Mouse (Mus musculus) spleen, adult 2 months (tissue): Measurements from ENCODE around the gene Pkn3. TPM values are rescaled to one million over a fixed set of nuclear protein-coding genes. Genes with fewer than 3 reads are reported as not detected.
A peak's percentile ranks its signal among the peaks of the same experiment; 100 is the strongest.

Source experiments
- DNase-seq, 2 experiments: peaks; one replicate each; pipeline versions ENCODE4 v3.0.0 to v3.0.0-alpha.2; 2012 to 2021; ENCODE audit warnings: low spot score in 2 of 2, low read depth in 1 of 2
- H3K27ac ChIP-seq: fragments of 200-500 bp; 2 replicates; pipeline ENCODE4 v1.5.1; 2012; ENCODE audit warnings: low read length, inconsistent platforms; ENCODE audit not compliant: insufficient read depth
- H3K27me3 ChIP-seq: fragments of 200-500 bp; 2 replicates; pipeline ENCODE4 v1.6.1; 2012; ENCODE audit warnings: mild to moderate bottlenecking, moderate library complexity, low read length, inconsistent platforms; ENCODE audit not compliant: control insufficient read depth, insufficient read depth
- H3K36me3 ChIP-seq: fragments of 200-500 bp; 2 replicates; pipeline ENCODE4 v1.6.1; 2012; ENCODE audit warnings: mild to moderate bottlenecking, low read length, inconsistent platforms; ENCODE audit not compliant: control insufficient read depth, insufficient read depth
- H3K4me1 ChIP-seq: fragments of 200-500 bp; 2 replicates; pipeline ENCODE4 v1.6.1; 2011; ENCODE audit warnings: inconsistent platforms; ENCODE audit not compliant: control insufficient read depth, insufficient read depth, insufficient read length
- H3K4me3 ChIP-seq: fragments of 200-500 bp; 2 replicates; pipeline ENCODE4 v1.5.1; 2011; ENCODE audit warnings: mild to moderate bottlenecking, inconsistent platforms; ENCODE audit not compliant: insufficient read depth, insufficient read length; ENCODE audit errors: extremely low read depth
- CTCF ChIP-seq: fragments of 200-500 bp; IDR thresholded peaks from 2 replicates; pipeline ENCODE4 v1.5.1; 2011; ENCODE audit warnings: mild to moderate bottlenecking, inconsistent platforms; ENCODE audit not compliant: insufficient read depth, insufficient read length, insufficient replicate concordance; ENCODE audit errors: extremely low read depth
- POLR2A ChIP-seq: fragments of 200-500 bp; IDR thresholded peaks from 2 replicates; pipeline ENCODE4 v1.6.1; 2011; ENCODE audit warnings: low read depth, low read length, inconsistent platforms
- WGBS: fragments of 180-500 bp; shearing (Covaris S2); methylation state at CpG from one replicate; pipeline ENCODE4 v1.1.7; 2018; 5-methylcytosine and 5-hydroxymethylcytosine counted together
- polyA plus RNA-seq: library from polyadenylated mRNA; depleted of rRNA; stranded (reverse); fragments of >200 nt; gene quantifications from 2 replicates; pipeline ENCODE4 v1.2.3, GENCODE M21; 2012

Pkn3 gene
- polyA plus RNA-seq, 1 experiment: 4.6 TPM

- Histone ChIP-seq H3K4me3 (no peak overlapping the region), H3K4me1 (no peaks in the 10 kb centered on the region; the same call in 1 of the 2 replicates), H3K27ac (no peak overlapping the region), H3K27me3 (no peaks in the 10 kb centered on the region), H3K36me3 (no peaks in the 10 kb centered on the region)
- TF ChIP-seq POLR2A (no peak), CTCF (no peak)
- 89% methylated on average over 3 of the region's 3 CpGs for WGBS
- no peak for DNase-seq
These were observed 20.7 kb upstream of the Pkn3 start for GRCm38 (mm10) chr2:30056736-30057135.

- DNase-seq: no peak
- TF ChIP-seq CTCF (no peak), POLR2A (no peak)
- Histone ChIP-seq H3K27me3 (no peaks in the 10 kb centered on the region), H3K36me3 (no peaks in the 10 kb centered on the region), H3K4me1 (no peaks in the 10 kb centered on the region; the same call in 1 of the 2 replicates), H3K4me3 (no peak within 1 kb of the TSS), H3K27ac (no peak within 1 kb of the TSS)
- WGBS: 58% methylated on average over 12 of the region's 12 CpGs
These were observed 20.1 kb upstream of the Pkn3 start, which contains the start of gene Set for GRCm38 (mm10) chr2:30057223-30057904. Set (plus strand) TSS chr2:30057378.

DNA sequence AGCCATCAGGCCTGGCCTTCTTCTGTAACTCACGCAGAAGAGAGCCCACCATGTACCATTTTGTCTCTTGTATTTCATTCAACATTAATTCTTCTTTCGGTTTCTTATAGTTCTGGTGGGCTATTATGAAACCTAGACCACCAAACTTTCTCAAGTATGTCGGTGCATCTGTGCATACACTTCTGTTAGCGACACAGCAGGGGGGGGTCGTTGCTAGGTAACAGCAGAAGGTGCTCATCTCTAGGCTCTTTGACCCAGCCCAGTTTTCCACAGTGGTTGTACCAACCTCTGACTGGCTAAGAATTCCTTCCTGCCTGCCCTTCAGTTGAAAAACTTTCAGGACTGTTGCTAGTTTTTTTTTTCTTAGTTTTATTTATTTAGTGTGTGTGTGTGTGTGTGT, 19.1 kb upstream of the Pkn3 start:
- WGBS: 89% methylated on average over 5 of the region's 5 CpGs
- DNase-seq: no peak
- Histone ChIP-seq H3K4me3 (no peak overlapping the region), H3K36me3 (no peaks in the 10 kb centered on the region), H3K27ac (no peak overlapping the region), H3K4me1 (no peaks in the 10 kb centered on the region; the same call in 1 of the 2 replicates), H3K27me3 (no peaks in the 10 kb centered on the region)
- TF ChIP-seq POLR2A (no peak), CTCF (no peak)

DNA sequence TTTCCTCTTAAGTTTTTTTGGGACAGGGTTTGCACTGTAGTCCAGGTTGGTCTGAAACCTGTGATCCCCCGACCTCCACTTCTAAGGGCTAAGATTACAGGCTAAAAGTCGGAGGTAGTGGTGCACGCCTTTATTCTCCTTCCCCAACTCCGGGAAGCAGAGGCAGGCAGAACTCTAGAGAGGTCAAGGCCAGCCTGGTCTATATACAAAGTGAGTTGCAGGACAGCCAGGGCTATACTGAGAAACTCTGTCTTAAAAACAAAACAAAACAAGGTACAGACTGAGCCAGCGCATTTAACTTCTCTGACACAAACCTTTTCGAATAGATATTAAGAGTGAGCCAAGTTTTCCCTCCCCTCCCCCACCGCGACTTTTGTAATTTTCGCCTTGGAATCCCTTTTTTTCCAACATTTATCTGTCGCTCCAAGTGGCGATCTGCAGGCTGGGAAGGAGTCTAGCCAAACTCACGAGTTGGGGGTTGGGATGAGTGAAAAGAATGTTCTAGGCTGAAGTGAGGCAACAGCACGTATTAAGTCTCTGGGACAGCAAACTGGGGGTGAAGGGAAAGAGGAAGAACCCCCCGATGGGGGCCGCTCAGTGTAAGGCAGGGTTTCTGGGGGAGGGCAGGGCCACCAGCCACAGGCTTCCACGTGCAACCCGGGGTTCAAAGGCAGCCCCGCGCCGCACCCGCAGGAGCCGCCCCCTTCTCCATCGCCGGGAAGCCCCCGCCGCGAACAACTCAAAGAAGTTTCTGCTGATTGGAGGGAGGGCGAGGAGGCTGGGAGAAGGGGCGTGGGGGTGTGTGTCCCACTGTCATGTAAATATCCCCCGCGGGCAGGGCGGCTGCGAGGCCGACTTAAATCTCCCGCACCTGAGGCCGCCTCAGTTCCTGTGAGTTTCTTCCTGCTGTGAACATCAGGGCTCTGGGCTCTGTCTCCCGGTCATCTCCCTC, 16.0 kb upstream of the Pkn3 start:
- peaks cover 4% of the 10 kb centered on the region; the same call in 1 of the 2 replicates for H3K4me1 ChIP-seq
- WGBS: 10% methylated on average over 37 of the region's 37 CpGs
- peak in 1 of 2 experiments; percentile 27 for DNase-seq

DNA sequence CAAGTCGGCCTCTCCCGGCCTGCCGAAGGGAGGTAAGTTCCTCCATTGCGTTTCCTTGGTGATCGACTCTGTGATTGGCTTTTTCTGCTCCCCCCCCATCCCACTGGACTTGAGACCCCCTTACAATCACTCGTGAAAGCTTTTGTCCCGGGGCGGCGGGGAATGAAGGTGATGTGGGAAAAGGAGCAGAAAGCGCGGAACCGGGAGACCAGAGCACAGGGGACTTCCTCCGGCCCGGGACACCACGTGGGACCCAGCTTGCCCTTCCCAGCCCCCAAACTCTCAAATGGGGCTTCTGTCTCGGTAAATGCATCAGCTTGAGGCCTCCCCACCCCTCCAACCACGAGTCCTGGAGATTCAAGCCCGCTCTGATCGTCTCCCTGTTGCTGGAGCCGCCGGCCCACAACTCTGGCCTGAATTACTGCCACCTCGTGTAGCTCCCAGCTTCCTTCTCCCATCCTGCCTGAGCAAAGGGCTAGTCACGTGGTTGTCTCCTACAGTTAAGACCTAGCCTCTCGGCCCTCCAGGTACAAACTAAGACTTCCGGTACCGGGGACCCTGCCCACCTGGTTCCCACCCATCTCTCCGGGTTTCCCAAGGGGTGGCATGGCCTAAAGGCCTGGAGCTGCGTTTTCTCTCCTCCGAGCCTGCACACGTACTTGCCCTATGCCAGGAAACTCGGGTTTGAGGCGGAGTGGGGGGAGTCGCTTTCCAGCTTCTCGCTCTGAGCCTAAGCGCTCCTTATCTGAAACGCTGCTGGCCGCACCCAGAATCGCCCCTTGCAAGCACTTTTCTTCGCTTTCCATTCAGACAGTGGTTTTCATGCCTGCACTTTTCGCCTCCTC, 15.0 kb upstream of the Pkn3 start:
- DNase-seq: peak in 1 of 2 experiments; percentile 46
- 1% methylated on average over 40 of the region's 40 CpGs for WGBS
- H3K4me3 ChIP-seq: peak overlapping the region; percentile 70

More for the DNA sequence above, 16.0 kb upstream of the Pkn3 start:
- TF ChIP-seq CTCF (no peak), POLR2A (no peak)
- peak overlapping the region; percentile 85 for H3K27ac ChIP-seq
- H3K27me3 ChIP-seq: no peaks in the 10 kb centered on the region
- H3K4me3 ChIP-seq: peak overlapping the region; percentile 70
- H3K36me3 ChIP-seq: no peaks in the 10 kb centered on the region

DNA sequence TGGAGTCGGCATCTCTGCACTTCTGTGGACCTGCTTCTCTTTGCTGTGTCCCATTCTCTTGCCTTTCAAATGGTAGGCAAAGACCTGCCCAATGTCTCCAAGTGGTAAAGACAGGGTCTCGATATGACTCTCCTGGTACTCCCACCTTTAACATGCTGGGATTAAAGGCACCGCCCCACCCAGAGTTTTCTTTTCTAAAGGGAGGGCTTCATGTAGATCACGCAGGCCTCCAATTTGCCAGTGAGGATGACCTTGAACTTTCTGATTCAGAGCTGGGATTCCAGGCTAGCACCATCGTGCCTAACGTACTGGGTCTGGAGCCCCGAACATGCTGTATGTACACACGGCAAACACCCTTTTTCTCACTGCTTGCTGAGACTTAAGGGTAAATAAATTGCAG, 14.2 kb upstream of the Pkn3 start:
- DNase-seq: no peak
- WGBS: 10% methylated on average over 8 of the region's 8 CpGs
- TF ChIP-seq CTCF: no peak
- no peak for TF ChIP-seq POLR2A

More for the DNA sequence above, 15.0 kb upstream of the Pkn3 start:
- TF ChIP-seq CTCF (no peak), POLR2A (no peak; the same call in 1 of the 2 replicates)
- Histone ChIP-seq H3K4me1 (peaks cover 4% of the 10 kb centered on the region; the same call in 1 of the 2 replicates), H3K27me3 (no peaks in the 10 kb centered on the region), H3K36me3 (no peaks in the 10 kb centered on the region), H3K27ac (peak overlapping the region; percentile 85)

More for the DNA sequence above, 14.2 kb upstream of the Pkn3 start:
- Histone ChIP-seq H3K4me1 (peaks cover 4% of the 10 kb centered on the region; the same call in 1 of the 2 replicates), H3K36me3 (no peaks in the 10 kb centered on the region), H3K27ac (peak overlapping the region; percentile 85), H3K4me3 (peak overlapping the region; percentile 70), H3K27me3 (no peaks in the 10 kb centered on the region)
